Mouse (Mus musculus): ENCODE measurements at regions not wholly inside any gene's neighbourhood (a gene's known extent, or its start where the extent isn't known, plus 50 kb on each side); places are given as distances from the start of the nearest gene placed in this dataset.

- H3K9ac ChIP-seq (replicated peaks; ENCODE audit: low read depth, low read length), result no peak overlapping the region
- no peak overlapping the region for H3K27ac ChIP-seq (ENCODE audit: low read length)
- no peak for ATAC-seq (ENCODE audit: insufficient number of reproducible peaks, insufficient read depth, low FRiP score, low read depth)
- no peaks in the 10 kb centered on the region for H3K4me1 ChIP-seq (ENCODE audit: control insufficient read depth, insufficient read depth, low read length)
- H3K9me3 ChIP-seq (ENCODE audit: control insufficient read depth, low read depth, low read length), result no peaks in the 10 kb centered on the region
- no peak overlapping the region for H3K4me3 ChIP-seq (ENCODE audit: low read depth, low read length)
- WGBS, result 71% methylated on average over 2 of the region's 2 CpGs
- H3K27me3 ChIP-seq (ENCODE audit: control insufficient read depth, insufficient read depth, low read length), result 0 out of 2 replicates have a peak, but pooled peaks cover 2% of the 10 kb centered on the region
- no peaks in the 10 kb centered on the region for H3K36me3 ChIP-seq (ENCODE audit: control insufficient read depth, insufficient read depth, low read length)
- H3K4me2 ChIP-seq (replicated peaks; ENCODE audit: low read depth, low read length), result no peak overlapping the region
Observed at GRCm38 (mm10) chrX:167069075-167069474, 140.0 kb downstream of the Tmsb4x start.

DNA sequence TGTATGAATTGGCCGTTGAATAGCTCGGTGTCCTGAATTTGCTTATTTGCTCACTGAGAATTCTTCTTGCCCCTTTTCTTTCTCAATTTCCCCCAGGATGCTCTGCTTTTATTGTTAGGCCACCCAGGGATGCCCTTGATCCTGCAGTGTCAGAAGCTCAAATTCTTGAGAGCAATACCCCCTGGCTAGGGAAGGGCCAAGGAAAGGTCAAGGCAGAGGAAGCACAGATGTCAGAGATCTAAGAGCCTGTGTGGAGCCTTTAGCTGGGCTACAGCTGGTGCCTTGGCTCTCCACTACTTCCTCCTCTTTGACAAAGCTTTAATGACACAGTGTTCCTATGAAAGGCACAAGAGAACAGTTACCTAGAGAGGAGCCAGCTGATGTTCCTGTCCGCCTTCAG is 141.2 kb downstream of the Tmsb4x start:
- Histone ChIP-seq H3K9me3 (ENCODE audit: control insufficient read depth, low read depth, low read length) (no peaks in the 10 kb centered on the region), H3K4me1 (ENCODE audit: control insufficient read depth, insufficient read depth, low read length) (no peaks in the 10 kb centered on the region), H3K27ac (ENCODE audit: low read length) (no peak overlapping the region), H3K9ac (replicated peaks; ENCODE audit: low read depth, low read length) (no peak overlapping the region), H3K27me3 (ENCODE audit: control insufficient read depth, insufficient read depth, low read length) (0 out of 2 replicates have a peak, but pooled peaks cover 2% of the 10 kb centered on the region), H3K4me3 (ENCODE audit: low read depth, low read length) (no peak overlapping the region), H3K36me3 (ENCODE audit: control insufficient read depth, insufficient read depth, low read length) (no peaks in the 10 kb centered on the region), H3K4me2 (replicated peaks; ENCODE audit: low read depth, low read length) (no peak overlapping the region)
- WGBS, result 73% methylated on average over 3 of the region's 3 CpGs
- ATAC-seq (ENCODE audit: insufficient number of reproducible peaks, insufficient read depth, low FRiP score, low read depth), result no peak

DNA sequence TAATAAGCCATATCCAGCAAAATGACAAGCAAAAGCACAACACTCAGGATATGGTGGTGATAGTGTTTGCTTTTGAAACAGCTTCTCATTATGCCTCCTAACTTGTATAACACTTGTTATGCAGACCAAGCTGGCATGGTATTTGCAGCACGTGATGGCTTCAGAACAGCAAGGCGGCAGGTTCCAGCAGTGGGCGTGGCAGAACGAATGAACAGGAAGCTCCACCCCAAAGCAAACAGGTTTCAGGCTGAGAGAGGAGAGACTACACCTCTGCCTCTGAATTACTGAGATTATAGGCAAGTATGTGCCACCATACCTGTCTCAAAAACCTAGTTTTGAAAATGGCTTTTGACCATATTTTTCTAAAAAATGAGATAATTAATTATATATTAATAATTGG is 145.2 kb downstream of the Tmsb4x start:
- H3K4me3 ChIP-seq (ENCODE audit: low read depth, low read length), result no peak overlapping the region
- 44% methylated on average over 4 of the region's 4 CpGs for WGBS
- no peak for ATAC-seq (ENCODE audit: insufficient number of reproducible peaks, insufficient read depth, low FRiP score, low read depth)
- no peak overlapping the region for H3K27ac ChIP-seq (ENCODE audit: low read length)
- H3K9me3 ChIP-seq (ENCODE audit: control insufficient read depth, low read depth, low read length), result no peaks in the 10 kb centered on the region
- H3K27me3 ChIP-seq (ENCODE audit: control insufficient read depth, insufficient read depth, low read length), result 0 out of 2 replicates have a peak, but pooled peaks cover 2% of the 10 kb centered on the region
- no peak overlapping the region for H3K4me2 ChIP-seq (replicated peaks; ENCODE audit: low read depth, low read length)
- H3K4me1 ChIP-seq (ENCODE audit: control insufficient read depth, insufficient read depth, low read length), result no peaks in the 10 kb centered on the region
- no peak overlapping the region for H3K9ac ChIP-seq (replicated peaks; ENCODE audit: low read depth, low read length)
- no peaks in the 10 kb centered on the region for H3K36me3 ChIP-seq (ENCODE audit: control insufficient read depth, insufficient read depth, low read length)

GRCm38 (mm10) chrX:167052456-167052855 is 156.7 kb downstream of the Tmsb4x start:
- Histone ChIP-seq H3K4me2 (replicated peaks; ENCODE audit: low read depth, low read length) (no peak overlapping the region), H3K4me3 (ENCODE audit: low read depth, low read length) (no peak overlapping the region), H3K9me3 (ENCODE audit: control insufficient read depth, low read depth, low read length) (no peaks in the 10 kb centered on the region), H3K27ac (ENCODE audit: low read length) (no peak overlapping the region), H3K4me1 (ENCODE audit: control insufficient read depth, insufficient read depth, low read length) (no peaks in the 10 kb centered on the region), H3K9ac (replicated peaks; ENCODE audit: low read depth, low read length) (no peak overlapping the region), H3K27me3 (ENCODE audit: control insufficient read depth, insufficient read depth, low read length) (no peaks in the 10 kb centered on the region), H3K36me3 (ENCODE audit: control insufficient read depth, insufficient read depth, low read length) (no peaks in the 10 kb centered on the region)
- 88% methylated on average over 10 of the region's 10 CpGs for WGBS
- ATAC-seq (ENCODE audit: insufficient number of reproducible peaks, insufficient read depth, low FRiP score, low read depth), result no peak

DNA sequence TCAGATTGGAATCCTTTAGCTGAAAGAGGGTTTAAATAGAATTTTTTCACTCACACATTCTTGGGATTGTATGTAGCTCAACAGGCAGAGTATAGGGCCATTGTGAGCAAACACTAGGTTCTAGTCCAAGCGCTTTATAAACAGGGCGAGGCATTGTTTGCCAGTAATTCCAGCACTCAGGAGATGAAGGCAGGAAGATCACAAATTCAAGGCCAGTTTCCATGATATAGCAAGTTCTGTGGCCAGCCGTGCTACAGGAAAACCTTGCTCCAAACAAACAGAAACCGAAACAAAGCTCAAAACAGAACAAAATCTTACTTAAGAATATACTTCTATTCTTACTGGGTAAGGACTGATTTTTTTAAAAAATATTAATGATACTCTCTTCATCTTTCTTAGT is 159.0 kb downstream of the Tmsb4x start:
- Histone ChIP-seq H3K27me3 (ENCODE audit: control insufficient read depth, insufficient read depth, low read length) (no peaks in the 10 kb centered on the region), H3K27ac (ENCODE audit: low read length) (no peak overlapping the region), H3K36me3 (ENCODE audit: control insufficient read depth, insufficient read depth, low read length) (no peaks in the 10 kb centered on the region), H3K9me3 (ENCODE audit: control insufficient read depth, low read depth, low read length) (no peaks in the 10 kb centered on the region), H3K4me1 (ENCODE audit: control insufficient read depth, insufficient read depth, low read length) (no peaks in the 10 kb centered on the region), H3K9ac (replicated peaks; ENCODE audit: low read depth, low read length) (no peak overlapping the region), H3K4me2 (replicated peaks; ENCODE audit: low read depth, low read length) (no peak overlapping the region), H3K4me3 (ENCODE audit: low read depth, low read length) (no peak overlapping the region)
- WGBS, result 70% methylated on average over 4 of the region's 4 CpGs
- no peak for ATAC-seq (ENCODE audit: insufficient number of reproducible peaks, insufficient read depth, low FRiP score, low read depth)

- Histone ChIP-seq H3K4me1 (ENCODE audit: control insufficient read depth, insufficient read depth, low read length) (no peaks in the 10 kb centered on the region), H3K4me2 (replicated peaks; ENCODE audit: low read depth, low read length) (no peak overlapping the region), H3K9me3 (ENCODE audit: control insufficient read depth, low read depth, low read length) (no peaks in the 10 kb centered on the region), H3K27ac (ENCODE audit: low read length) (no peak overlapping the region), H3K27me3 (ENCODE audit: control insufficient read depth, insufficient read depth, low read length) (no peaks in the 10 kb centered on the region), H3K9ac (replicated peaks; ENCODE audit: low read depth, low read length) (no peak overlapping the region), H3K36me3 (ENCODE audit: control insufficient read depth, insufficient read depth, low read length) (no peaks in the 10 kb centered on the region), H3K4me3 (ENCODE audit: low read depth, low read length) (no peak overlapping the region)
- WGBS, result 74% methylated on average over 5 of the region's 5 CpGs
- no peak for ATAC-seq (ENCODE audit: insufficient number of reproducible peaks, insufficient read depth, low FRiP score, low read depth)
Observed at GRCm38 (mm10) chrX:167049191-167049968, 159.7 kb downstream of the Tmsb4x start.

GRCm38 (mm10) chrX:167037971-167038370 is 171.1 kb downstream of the Tmsb4x start:
- H3K9me3 ChIP-seq (ENCODE audit: control insufficient read depth, low read depth, low read length), result no peaks in the 10 kb centered on the region
- ATAC-seq (ENCODE audit: insufficient number of reproducible peaks, insufficient read depth, low FRiP score, low read depth), result no peak

DNA sequence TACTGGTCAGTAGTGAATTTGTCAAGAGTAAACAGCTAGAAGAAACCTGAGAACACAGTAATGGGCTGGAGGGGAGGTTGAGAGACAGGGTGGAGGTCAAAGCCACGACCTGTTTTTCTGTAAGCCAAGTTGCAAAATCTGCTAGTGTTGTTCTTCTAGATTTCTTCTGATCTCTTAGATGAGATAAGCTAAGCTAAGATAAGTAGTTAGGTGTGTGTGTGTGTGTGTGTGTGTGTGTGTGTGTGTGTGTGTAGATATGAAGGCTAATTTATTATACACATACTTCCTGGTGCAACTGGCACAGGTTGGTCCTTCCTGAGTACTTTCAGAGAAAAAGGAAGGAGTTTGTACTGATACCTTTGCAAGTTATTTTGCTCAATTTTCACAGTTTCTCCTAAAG is 172.8 kb downstream of the Tmsb4x start:
- 27% methylated on average over 1 of the region's 1 CpGs for WGBS

More at GRCm38 (mm10) chrX:167037971-167038370, 171.1 kb downstream of the Tmsb4x start:
- Histone ChIP-seq H3K4me3 (ENCODE audit: low read depth, low read length) (no peak overlapping the region), H3K4me2 (replicated peaks; ENCODE audit: low read depth, low read length) (no peak overlapping the region), H3K4me1 (ENCODE audit: control insufficient read depth, insufficient read depth, low read length) (no peaks in the 10 kb centered on the region), H3K27me3 (ENCODE audit: control insufficient read depth, insufficient read depth, low read length) (0 out of 2 replicates have a peak, but pooled peaks cover 2% of the 10 kb centered on the region), H3K9ac (replicated peaks; ENCODE audit: low read depth, low read length) (no peak overlapping the region), H3K36me3 (ENCODE audit: control insufficient read depth, insufficient read depth, low read length) (no peaks in the 10 kb centered on the region), H3K27ac (ENCODE audit: low read length) (no peak overlapping the region)

GRCm38 (mm10) chrX:167035639-167036038 is 173.5 kb downstream of the Tmsb4x start:
- no peak for ATAC-seq (ENCODE audit: insufficient number of reproducible peaks, insufficient read depth, low FRiP score, low read depth)
- H3K4me2 ChIP-seq (replicated peaks; ENCODE audit: low read depth, low read length), result no peak overlapping the region
- H3K9me3 ChIP-seq (ENCODE audit: control insufficient read depth, low read depth, low read length), result no peaks in the 10 kb centered on the region
- no peak overlapping the region for H3K9ac ChIP-seq (replicated peaks; ENCODE audit: low read depth, low read length)
- H3K36me3 ChIP-seq (ENCODE audit: control insufficient read depth, insufficient read depth, low read length), result no peaks in the 10 kb centered on the region
- H3K4me3 ChIP-seq (ENCODE audit: low read depth, low read length), result no peak overlapping the region
- no peaks in the 10 kb centered on the region for H3K4me1 ChIP-seq (ENCODE audit: control insufficient read depth, insufficient read depth, low read length)
- 0 out of 2 replicates have a peak, but pooled peaks cover 2% of the 10 kb centered on the region for H3K27me3 ChIP-seq (ENCODE audit: control insufficient read depth, insufficient read depth, low read length)
- H3K27ac ChIP-seq (ENCODE audit: low read length), result no peak overlapping the region

More for the DNA sequence above, 172.8 kb downstream of the Tmsb4x start:
- Histone ChIP-seq H3K9ac (replicated peaks; ENCODE audit: low read depth, low read length) (no peak overlapping the region), H3K27ac (ENCODE audit: low read length) (no peak overlapping the region), H3K4me2 (replicated peaks; ENCODE audit: low read depth, low read length) (no peak overlapping the region), H3K4me3 (ENCODE audit: low read depth, low read length) (no peak overlapping the region), H3K27me3 (ENCODE audit: control insufficient read depth, insufficient read depth, low read length) (0 out of 2 replicates have a peak, but pooled peaks cover 2% of the 10 kb centered on the region), H3K9me3 (ENCODE audit: control insufficient read depth, low read depth, low read length) (no peaks in the 10 kb centered on the region), H3K36me3 (ENCODE audit: control insufficient read depth, insufficient read depth, low read length) (no peaks in the 10 kb centered on the region), H3K4me1 (ENCODE audit: control insufficient read depth, insufficient read depth, low read length) (no peaks in the 10 kb centered on the region)
- ATAC-seq (ENCODE audit: insufficient number of reproducible peaks, insufficient read depth, low FRiP score, low read depth), result no peak
